Mouse (Mus musculus) spleen, postnatal 10 days (tissue): ENCODE measurements around the gene Fzd7.
A peak's percentile ranks its signal among the peaks of the same experiment; 100 is the strongest.
"Not testable (repeated sequence)": the region's sequence is repeated elsewhere in the genome, so short reads cannot be mapped to it uniquely, and the experiment has no call there.

ENCODE experiments used
- DNase-seq, 2 experiments: peaks; one replicate each; pipeline ENCODE4 v3.0.0; 2021 to 2022; ENCODE audit warnings: low spot score in 2 of 2

The Fzd7 gene

DNA sequence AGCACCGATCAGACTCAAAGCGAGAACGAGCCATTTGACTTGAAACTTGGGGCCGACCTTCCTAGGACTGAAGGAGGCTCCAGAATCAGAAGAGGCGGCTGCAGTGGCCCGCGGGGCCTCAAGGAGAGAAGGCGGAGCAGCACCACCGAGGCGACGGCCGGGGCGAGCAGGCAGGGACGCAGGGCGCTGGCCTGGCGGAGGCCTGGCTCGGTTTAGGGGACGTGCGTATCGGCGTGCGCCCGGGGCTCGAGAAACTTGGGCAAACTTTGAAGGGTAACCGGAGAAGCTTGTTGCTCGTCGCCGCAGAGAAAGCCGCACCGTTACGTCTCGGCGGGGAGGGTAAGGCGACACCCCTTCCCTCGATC lies at the start of gene Fzd7:
Gene Fzd7, plus strand, starts transcription at position 94 of the 365 bp plus-strand sequence.
- peak in 1 of 2 experiments; percentile 55 for DNase-seq

DNA sequence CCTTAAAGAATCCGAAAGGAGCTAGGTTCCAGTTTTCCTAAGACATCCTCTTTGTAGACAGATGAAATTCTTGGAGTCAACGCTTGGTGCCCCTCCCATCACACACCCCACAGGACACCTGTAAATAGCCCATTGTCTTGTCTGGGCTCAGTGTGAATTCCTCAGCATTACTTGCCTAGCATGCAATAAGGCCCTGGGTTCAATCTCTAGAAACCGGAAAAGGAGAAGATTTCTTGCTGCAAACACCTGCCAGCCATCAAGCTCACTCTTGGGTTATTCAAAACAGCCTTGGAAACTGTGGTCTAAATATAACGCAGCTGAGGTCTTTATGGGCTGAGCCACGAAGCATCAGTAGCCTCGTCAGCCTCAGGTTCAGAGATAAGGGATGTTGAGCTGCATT lies 48.9 kb upstream of the Fzd7 start:
- DNase-seq = no peak

DNA sequence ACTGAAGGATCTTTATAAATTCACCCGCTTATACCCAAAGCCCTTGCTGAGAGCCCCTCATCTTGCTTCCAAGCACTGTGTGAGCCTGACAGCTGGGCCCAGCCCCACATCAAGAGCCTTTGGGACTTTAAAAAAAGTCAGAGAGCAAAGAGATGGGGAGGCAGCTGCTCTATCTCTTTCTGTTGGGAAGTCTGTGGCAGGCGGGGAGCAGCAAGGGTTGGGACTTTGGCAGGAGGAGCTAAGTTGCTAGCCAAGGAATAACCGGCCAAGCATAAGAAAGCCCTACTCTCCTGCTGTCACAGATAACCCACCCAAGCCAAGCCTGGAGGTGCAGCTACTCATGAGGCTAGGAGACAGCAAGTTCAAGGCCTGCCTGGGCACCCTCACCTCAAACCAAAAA lies 48.2 kb upstream of the Fzd7 start:
- no peak for DNase-seq

DNA sequence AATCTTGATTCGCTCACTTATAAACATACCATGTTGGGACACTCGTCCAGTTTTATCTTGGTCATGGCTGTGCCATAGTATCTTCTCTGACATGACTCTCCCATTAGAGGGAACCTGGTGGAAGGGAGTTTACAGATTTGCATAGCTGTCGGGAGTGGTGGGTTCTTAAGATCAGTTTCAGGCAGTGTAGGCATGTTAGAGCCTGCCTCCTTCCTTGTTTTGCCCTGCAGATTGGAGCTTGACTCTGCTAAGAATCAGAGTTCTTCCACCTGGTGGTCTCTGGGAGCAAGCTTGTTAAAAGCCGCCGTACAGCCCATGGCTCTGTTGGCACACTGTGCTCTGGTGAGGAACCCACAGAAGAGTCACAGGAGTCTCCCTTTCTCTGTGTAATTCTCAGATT lies 47.0 kb upstream of the Fzd7 start:
- no peak for DNase-seq

DNA sequence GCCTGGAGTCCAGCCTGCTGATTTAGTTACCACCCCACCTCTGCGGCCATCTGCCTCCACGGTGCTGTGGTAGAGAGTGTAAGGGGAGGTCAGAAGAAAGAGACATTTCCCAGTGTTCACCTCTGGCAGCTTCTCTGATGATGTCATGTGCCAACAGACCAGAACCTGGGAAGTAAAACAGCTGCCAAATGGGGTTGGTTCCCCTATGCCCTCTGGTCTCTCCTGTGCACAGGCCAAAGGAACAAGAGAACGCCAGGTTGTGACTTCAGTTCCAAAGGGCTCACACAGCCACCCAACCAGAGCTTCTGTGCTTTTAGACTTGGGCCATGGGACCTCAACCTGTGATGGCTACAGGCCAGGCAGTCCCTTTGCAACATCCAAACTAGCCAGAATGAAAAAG lies 45.9 kb upstream of the Fzd7 start:
- no peak for DNase-seq

DNA sequence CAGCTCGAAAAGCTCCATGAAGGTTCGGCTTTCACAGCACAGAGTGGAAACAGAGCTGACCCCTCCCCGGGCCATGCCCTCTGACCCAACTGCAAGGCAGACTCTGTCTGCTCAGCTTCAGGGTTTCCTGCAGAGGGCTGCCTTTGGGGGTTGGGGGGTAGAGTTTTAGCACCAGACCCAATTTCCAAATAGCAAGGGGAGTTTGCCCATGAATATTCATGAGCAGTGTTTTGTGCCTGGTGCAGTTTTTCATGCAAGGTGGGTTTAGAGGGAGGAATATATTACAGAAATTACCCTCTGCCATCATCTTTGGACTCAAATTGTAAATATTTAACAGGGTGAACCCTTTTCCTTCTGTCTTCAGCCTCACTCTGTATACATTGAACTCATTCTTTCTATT lies 44.3 kb upstream of the Fzd7 start:
- no peak for DNase-seq

DNA sequence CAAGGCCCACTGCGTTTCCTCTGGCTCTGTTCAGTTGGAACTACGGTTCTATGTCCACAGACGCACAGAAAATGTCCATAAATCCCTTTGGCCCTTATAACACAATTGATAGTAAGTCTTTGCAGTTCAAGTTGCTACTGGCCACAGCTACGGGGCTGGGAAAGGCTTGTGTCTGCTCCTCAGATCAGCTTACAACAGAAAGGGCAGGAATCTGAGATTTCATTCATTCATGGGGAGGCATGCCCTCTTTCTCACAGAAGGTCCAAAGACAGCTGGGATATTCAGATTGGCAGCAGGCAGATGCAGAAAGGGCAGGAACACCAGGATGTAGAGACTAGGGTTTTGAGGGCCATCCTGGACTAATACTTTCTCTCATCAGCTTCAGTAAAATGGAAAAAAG lies 43.9 kb upstream of the Fzd7 start:
- no peak for DNase-seq

DNA sequence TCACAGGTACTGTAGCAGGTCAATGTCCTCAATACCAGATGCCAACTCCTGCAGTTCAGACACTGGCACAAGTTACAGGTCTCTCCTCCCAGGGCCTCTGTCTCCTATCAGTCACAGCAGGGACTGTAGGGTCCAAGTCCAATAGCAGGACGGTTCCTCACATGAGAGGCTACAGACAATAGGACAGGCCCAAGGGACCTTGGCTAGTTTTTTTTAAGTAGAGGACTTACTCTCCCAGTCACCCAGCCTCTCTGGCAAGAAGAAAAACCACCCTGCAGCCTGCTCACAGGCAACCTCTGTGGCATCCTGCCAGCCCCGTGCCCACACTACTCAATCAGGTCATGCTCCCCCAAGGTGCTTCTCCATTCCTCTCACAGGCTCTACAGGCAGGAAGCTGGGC lies 43.0 kb upstream of the Fzd7 start:
- DNase-seq = no peak

DNA sequence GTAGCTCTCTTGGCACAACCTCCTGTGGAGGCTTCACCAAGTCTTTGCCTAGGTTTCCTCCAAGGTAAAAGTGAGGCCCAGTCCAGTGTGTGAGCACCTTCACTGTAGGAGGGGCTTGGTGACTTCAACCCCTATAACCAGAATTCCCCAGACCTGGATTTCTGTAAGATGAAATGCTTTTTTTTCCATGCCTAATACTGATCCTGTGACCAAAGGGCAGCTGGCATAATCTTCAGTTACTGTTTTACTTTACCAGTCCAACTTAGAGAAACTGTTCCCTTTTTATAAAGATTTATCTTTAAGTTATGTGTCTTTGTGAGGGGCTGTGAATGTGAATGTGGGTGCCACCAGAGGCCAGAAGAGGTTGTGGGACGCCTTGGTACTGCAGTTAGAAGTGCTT lies 42.3 kb upstream of the Fzd7 start:
- no peak for DNase-seq

DNA sequence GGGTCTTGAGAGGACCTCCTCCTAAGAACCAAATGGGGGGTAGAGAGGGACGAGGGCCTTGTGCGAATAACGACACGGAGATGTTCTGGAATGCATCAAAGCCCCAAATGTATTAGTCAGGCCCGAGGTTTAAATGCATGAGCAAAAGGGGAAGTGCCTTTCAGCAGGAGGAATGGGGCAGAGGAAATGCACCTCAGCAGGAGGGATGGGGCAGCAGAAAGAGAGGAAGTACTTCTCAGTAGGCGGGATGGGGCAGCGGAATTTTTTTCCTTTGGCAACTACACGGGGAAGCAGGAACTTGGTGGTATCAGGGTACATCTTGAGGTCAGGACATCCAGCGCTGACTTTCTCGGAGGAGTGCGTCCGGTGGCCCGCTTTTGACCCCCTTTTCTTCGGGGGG lies 39.5 kb upstream of the Fzd7 start:
- DNase-seq = not testable (repeated sequence)

DNA sequence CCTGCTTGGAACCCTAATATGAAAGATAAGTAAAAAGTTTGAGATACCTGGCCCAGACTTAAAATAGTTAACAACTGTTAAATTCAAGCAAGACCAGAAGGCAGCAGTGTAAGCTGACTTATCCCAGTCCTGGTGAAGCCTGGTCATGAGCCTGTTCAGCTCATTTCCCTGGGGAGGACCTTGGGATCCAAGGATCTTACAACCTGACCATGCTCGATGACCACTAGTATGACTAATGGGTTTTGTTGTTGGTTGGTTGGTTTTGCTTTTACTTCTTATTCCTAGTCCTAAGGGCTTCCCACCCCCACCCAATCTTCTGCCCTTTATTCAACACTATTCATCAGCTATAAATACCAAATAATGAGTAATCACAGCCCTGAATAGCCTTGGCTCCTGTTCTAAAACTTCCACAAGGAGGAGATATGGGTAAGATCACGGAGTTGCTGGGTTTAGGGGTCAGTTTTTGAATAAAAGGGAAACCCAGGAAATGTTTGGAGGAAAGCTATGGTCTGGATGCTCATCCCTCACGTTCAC lies 38.0 kb upstream of the Fzd7 start:
- no peak for DNase-seq

DNA sequence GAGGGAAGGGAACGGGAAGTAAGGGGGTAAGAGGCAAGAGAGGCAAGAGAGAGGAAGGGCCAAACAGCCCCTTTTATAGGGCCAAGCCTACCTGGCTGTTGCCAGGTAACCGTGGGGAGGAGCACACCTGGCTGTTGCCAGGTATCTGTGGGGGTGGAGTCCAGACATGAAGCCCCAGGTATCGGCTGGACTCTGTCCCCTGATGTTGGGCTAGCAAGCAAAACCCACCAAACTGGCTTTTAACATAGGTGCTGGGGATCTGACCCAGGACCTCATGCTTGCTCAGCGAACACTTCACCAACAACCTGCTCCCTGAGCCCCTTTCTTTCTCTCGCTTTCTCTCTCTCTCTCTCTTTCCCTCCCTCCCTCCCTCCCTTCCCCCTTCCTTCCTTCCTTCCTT lies 37.0 kb upstream of the Fzd7 start:
- DNase-seq = no peak

DNA sequence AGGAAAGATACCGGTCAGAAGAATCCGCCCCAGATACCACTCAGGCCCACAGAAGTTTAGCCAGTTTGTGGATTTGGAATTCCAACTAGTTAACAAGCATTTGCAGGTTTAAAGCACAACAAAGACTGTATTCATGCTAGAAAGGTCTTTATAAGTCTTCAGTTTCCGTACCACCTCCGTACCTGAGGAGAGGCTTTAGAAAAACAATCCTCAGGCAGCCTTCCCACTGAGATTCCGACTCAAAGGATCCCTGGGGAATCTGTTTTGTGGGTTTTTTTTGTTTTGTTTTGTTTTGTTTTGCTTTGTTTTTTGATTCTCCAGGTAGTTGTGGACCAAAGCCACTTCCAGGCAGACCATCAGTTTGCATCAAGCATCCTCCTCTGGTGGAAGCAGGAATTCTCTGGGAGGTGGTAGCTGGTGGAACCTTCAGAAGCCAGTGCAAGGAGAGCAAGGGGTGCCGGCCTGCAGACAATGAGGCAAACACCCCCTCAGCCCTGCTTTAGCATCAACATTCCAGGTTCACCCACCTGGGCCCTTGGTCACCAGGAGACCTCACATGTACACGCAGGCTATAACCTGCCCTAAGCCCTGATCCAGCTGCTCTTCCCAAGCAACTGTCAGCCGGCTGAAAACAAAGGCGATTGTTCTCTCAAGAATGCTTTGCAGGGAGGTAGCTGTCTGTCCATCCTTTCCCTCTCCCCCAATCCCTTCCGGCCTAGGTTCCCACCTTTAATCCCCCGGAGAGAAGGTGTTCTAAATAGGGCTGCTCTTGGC lies 33.5 kb upstream of the Fzd7 start:
- DNase-seq = no peak

DNA sequence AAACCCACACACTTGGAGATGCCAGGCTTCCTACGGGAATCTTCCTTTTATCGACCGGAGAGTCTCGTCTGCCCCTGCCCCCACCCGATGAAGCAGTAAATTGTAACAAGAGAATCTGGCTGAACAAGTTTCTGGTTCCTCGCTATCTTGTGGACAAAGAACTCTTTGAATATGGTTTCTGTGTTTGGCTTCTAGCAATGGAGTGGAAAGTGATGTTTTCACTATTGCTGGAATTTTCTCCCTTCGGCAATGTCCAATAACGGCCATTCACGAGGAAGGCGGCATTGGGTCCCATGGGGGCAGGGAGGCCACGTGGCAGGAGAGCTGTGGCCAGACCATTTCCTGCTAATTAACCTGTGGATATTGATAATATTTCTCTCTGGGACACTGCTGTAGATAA lies 32.8 kb upstream of the Fzd7 start:
- DNase-seq = no peak

DNA sequence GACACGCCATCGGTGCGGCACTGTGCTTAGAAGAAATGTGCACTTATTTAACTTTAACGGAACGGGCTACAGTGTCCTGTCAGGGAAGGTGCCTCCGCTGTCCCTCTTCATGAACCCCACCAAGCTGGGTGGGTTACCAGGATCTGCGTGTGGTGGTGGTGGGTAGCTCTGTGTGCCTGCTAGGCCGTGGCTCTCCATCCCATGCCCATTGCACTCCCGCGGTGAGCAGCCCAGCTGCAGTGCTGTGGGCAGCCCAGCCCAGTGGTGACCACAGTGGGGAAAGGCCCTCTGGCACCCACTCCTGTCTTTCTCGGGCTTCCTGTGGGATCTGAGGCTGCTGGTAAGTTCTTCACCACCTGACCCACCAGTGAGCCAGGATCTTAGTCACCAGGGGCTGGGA lies 31.3 kb upstream of the Fzd7 start:
- DNase-seq = no peak

DNA sequence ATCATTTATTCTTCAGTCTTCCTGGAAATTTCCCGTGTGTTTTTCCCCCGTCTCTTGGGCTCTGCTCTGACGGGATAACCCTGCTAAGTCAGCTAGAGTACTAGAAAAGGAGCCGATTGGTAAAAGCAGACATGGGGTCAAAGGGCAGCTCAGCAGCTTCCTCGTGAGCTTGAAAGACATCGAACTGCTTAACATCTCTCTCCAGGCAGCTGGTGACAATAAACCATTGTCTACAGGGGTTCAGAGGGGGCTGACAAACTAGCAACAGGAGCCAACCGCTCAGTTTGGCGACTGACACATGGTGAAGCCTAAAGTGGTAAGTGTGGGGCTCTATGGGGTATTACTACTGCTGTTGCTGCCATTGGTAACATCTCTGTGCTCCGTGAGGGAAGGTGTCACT lies 30.6 kb upstream of the Fzd7 start:
- no peak for DNase-seq

DNA sequence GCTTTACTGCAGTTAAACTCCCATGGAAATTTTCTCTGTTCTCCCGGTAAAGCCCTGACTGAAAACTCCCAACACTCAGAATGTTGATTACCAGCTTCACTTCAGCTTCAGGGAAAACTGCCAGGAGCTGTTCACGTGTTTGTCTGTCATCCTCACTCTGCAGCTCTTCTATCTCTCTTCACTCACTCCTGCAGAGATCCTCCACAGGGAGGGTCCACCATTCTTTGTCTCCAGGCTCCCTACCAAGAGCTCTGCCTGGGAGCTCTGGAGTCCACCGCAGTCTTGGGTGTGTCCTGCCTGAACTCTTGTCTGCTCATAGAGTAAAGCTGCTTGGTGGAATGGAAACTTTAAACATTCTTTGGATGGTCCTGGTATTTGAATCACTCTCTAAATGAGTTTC lies 25.4 kb upstream of the Fzd7 start:
- no peak for DNase-seq

DNA sequence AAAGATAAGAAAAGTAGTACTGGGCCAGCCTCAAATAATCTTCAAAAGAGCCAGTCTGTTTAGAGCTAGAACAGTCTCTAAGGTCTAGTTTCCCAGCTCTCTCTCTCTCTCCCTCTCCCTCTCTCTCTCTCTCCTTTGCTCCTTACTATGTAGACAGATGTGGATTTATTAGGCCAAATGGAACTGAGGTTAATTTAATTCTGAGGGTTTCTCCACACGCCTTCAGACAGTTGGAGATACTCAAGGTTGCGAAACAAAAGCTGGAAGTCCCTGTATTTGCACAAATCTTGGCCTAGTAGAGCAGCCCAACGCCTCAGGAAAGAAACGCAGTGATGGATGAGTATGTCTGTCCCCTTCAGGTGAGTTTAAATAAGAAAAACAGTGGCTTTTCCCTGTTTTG lies 24.4 kb upstream of the Fzd7 start:
- DNase-seq = no peak

DNA sequence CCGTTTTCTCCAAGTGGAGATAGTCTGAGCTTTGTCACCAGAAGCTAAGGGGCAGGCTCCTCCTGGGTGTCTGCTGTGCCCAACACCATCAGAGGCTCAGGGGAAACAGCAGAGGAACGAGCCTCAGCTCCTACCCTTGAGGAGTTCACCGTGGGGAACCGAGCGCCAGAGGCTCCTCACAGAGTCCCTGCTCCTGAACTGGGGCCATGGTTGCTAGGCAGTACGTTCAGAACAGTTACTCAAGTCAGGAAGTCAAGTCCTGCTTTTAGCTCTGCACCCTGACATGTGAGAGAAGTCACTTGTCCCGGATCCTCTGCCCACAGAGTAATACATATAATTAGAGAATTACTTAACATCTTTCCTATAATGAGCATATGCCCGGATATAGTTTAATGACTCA lies 23.3 kb upstream of the Fzd7 start:
- DNase-seq = no peak

DNA sequence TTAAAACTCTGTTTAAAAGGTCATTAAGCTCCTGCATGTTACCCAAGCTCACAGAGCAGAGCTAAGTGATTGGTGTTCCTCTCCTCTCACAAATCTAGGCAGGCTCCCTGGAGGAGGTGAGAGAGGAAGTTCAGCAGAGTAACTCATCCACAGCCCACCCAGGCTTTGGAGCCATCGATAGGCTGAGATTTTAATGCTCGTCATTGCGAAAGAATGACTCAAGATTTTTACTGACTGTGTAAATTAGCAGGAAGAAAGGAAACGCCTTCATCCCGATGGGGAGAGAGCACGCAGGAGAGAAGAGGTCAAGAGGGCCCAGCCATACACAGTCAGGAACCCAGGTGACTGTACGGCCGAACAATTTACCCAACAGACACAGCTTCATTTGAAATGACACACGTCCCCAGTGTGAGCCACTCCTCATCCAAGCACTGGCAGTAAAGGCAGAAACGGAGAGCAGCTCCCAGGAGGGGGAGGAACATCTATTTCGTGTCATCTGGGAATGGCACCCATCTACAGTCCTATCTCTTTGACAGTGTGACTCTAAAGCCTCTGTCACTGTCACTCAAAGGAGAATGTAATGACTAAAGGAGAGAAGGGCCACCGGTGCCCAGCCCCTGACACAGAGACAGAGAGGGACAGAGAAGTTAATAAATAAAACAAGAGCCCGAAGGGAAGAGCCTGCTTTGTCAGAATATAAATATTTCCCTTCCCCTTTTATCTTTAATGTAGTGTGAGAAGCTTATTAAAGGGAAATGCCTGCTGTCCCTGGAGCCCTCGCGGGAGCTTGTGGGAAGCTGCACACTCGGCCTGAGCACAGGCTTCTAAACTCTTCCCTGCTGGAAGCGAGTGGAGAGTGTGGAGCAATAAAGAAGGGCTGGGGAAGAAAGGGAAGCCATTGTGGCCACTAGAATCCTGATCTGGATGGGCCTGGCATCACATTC lies 17.3 kb upstream of the Fzd7 start:
- no peak for DNase-seq

DNA sequence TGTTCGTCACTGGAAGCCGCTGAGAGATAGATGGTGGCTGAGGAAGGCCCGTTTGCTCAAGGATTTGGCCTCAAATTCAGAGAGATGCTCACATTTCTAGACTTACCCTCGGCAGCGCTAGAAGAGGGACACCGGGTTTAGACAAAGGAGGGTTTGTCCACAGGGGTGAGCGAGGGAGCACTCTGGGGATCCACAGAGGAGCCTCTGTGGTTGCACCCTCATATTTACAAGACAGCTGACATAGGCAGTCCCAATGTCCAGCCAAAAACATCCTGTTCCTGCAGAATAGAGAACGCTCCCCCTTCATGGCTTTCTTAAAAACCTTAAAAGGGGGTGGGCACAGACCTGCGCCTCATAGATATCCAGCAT lies 16.6 kb upstream of the Fzd7 start:
- no peak for DNase-seq

DNA sequence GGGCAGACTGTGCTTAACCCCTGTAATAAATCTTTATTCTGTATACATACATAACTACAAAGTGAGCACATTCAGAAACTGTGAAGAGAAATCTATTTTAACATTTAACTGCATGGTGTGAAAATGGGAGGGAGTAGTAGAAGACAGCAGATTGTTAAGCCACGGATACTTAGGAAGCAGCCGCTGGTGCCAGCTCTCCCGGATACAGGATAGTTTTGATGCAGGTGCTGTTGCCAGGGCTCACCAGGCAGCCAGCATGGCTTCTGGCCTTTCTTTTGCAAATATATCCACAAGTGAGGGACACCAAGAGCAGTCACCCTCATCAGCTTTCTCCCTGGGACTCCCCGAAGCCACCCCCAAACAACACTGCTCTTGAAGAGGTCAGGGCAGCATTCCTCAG lies 13.1 kb upstream of the Fzd7 start:
- no peak for DNase-seq

DNA sequence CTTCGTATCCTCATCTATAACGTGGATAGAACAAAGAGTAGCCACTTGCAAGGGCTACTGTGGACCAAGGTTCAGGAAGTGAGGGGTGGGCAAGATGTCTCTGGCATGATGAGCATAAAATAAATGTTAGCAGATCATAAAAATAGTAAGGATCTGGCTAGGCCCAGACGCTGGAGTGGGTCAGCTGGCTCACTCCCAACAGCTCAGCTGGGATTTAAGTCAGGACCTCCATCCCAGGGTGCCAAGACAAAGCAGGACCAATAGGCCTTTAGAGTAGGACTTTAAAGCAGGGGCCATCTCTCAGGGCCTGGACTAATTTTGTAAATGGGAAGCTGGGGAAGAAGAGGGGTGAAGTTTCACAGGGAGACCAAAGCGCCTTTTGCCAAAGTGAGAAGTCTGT lies 11.5 kb upstream of the Fzd7 start:
- no peak for DNase-seq
